Mouse (Mus musculus): ENCODE results near the gene Gm10778.

- TF ChIP-seq POLR2A (IDR thresholded peaks at IDR 0.05; ENCODE audit: borderline replicate concordance, extremely low read depth, insufficient read depth, insufficient read length, poor library complexity, severe bottlenecking): no peak
- TF ChIP-seq CTCF (IDR thresholded peaks at IDR 0.05; ENCODE audit: borderline replicate concordance, extremely low read depth, insufficient read depth, insufficient read length): no peak
These were observed 7.3 kb upstream of the Gm10778 start for GRCm38 (mm10) chr10:81641566-81641965.

All from brain, embryonic 14.5 days (tissue).